Mouse (Mus musculus) retina, postnatal 1 day (tissue): ENCODE measurements around the gene Rrad.
A peak's percentile ranks its signal among the peaks of the same experiment; 100 is the strongest.

Experiments
- DNase-seq: peaks from one replicate; pipeline ENCODE4 v3.0.0-alpha.2; 2012

The Rrad gene

DNA sequence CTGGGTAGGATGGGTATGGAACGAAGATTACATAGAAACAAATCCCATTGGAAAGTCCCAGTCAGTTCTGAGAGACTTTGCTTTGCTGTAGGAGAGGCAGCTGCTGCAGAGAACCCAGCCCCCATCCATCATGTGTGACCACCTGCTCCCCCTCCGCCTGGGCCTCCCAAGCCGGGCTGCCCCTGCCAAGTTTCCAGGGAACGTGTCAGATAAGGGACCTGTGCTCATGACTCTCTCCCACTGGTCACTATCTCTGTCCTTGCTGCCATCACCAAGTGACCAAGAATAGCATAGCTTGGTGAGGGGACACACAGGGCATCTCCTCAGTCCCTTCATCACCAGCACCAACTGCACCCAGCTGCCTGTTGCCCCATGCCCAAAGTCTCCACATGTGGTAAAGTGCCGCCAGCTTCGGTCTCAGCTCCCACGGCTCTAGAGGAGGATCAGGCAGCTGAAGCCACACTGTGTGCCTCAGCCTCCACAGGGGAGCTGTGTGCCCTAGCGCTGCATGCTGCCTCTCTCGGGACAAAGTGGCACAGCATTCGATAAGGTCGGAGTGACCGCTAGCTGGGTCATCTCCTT is 20.9 kb downstream of the Rrad start:
- DNase-seq = no peak

DNA sequence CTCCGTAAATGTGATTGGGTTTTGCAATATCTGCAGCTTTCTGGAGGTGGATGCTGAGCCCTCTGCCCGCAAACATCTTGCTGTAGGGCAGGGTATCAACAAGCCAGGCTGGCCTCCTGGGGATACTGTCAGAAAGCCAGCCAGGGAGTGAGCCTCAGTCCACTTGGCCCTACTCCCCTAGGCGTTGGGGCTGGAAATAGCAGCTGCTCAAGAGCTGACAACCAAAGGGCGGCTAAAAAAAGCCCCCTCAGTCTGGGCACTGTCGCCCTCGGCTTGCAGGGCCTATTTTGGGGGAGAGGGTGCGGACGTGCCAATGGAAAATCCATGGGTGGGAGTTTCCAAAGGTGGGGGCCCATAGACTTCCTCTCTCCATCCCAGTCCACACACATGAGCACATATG is 21.9 kb downstream of the Rrad start:
- no peak for DNase-seq

- DNase-seq = no peak
These were observed 23.2 kb downstream of the Rrad start for GRCm38 (mm10) chr8:104607944-104608343.

GRCm38 (mm10) chr8:104606329-104606728 is 24.8 kb downstream of the Rrad start:
- no peak for DNase-seq

DNA sequence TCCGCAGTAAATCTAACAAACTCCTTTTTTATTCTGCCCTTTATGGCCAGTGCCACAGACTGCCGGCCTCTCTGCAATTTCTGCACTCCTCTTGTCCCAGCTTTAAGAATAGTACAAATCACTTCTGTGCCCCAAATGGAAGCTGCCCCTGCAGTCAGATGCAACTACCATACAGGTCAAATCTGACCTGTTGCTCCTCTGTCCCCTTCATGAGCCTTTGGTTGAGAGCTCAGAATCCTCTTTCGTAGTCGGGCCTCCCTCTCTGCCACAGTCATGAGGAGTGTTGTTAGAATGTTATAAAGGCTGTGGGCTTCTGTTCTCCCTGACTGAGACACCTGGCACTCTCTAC is 27.9 kb downstream of the Rrad start:
- no peak for DNase-seq

DNA sequence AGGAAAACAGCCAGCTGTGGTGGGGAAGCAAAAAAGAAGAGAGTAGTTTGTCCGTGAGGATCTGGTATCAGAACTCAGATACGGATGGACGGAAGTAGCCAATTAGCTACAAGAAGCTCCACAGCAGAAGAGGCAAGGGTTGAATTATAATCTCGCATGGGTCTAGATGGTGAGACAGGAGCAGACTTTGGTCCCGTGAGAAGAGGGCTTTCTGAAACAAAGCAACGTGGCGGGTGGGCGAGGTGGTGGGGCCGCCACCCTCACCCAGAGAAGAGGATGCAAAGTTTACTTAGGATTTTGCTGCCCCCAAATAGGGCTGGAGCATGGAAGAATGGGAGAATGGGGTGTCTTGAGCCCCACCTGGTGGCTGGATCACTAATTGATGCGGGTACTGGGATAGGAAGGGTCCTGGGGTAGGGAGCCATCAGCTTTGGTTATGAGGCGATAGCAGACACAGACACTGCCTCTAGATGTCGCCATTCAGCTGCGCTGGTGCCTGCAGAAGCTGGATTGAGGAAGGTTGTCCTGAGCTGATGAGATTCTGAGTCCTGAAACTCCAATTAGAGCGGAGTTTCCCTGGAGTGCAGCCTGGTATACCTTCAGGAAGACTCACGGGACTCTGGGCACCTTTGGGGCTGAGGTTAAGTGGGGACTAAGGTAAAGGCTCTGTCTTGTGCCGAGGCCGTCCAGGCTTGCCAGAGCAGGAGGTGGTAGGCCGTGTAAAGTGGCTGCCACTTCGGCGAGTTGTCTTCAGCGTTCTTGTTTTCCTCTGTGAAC is 28.5 kb downstream of the Rrad start:
- peak; percentile 94 for DNase-seq

GRCm38 (mm10) chr8:104601941-104602371 is 29.2 kb downstream of the Rrad start:
- peak; percentile 54 for DNase-seq

DNA sequence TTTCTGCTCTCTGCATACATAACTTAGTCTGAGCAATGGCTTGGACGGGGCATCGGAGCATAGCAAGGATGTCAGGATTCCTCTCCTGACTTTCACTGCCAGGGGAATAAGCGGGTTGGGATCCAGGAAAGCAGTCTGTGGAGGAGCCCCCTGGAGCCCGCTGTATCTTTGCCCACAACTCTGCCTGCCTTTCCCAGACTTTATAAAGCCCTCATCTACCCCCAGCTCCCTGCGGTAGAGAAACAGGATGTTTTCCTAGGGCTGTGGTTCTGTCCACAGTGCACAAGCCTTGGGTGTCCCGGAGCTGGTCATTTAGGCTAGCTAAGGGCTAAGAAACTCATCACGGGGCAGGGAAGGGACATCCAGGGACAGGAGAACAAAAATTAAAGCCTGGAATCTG is 29.7 kb downstream of the Rrad start:
- DNase-seq = no peak

- DNase-seq = no peak
These were observed 32.6 kb downstream of the Rrad start for GRCm38 (mm10) chr8:104598496-104598895.

- no peak for DNase-seq
These were observed 33.5 kb downstream of the Rrad start for GRCm38 (mm10) chr8:104597656-104598055.

GRCm38 (mm10) chr8:104595773-104596536 is 35.2 kb downstream of the Rrad start:
- no peak for DNase-seq

DNA sequence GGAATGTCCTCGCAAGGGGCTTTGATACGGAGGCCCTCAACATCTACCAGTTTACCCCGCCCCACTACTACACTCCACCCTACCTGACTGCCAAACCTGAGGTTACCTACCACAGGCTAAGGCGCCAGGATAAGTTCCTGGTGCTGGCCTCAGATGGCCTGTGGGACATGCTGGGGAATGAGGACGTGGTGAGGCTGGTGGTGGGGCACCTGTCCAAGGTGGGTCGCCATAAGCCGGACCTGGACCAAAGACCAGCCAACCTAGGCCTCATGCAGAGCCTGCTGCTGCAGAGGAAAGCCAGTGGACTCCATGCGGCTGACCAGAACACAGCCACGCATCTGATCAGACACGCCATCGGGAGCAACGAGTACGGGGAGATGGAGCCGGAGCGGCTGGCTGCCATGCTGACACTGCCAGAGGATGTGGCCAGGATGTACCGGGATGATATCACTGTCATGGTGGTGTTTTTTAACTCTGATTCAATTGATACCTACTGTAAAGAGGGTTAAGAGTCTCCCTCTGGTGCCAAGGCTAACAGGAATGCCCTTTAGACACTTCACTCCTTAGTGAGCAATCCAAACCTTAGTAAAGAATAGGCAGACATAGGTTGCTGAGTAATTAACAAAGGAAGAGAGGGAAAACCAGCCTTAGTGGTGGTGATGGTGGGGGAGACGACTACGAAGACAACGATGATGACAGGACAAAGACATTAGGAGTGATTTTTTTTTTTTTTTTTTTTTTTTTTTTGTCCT is 36.3 kb downstream of the Rrad start:
- DNase-seq = no peak

DNA sequence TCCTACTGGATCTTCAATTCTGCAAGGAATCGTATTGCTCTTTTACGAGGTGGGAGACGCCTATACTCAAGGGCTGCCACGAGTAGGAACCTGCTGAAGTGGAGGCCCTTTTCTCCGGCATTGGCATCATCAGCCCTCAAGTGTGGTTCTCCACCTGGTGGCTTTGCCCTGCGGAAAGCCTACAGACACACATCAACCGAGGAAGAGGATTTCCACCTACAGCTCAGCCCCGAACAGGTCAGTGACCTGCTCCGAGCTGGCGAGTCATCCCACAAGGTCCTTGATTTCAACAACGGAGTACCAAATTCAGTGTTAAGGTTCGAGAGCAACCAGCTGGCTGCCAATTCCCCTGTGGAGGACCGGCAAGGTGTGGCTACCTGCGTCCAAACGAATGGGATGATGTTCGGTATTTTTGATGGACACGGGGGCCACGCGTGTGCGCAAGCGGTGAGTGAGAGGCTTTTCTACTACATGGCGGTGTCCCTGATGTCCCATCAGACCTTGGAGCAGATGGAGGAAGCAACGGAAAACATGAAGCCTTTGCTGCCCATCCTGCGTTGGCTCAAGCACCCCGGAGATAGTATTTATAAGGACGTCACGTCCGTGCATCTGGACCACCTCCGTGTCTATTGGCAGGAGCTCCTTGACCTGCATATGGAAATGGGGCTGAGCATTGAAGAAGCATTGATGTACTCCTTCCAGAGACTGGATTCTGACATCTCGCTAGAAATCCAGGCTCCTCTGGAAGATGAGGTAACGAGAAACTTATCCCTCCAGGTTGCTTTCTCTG is 37.4 kb downstream of the Rrad start:
- no peak for DNase-seq

GRCm38 (mm10) chr8:104592566-104592965 is 38.6 kb downstream of the Rrad start:
- DNase-seq = no peak

DNA sequence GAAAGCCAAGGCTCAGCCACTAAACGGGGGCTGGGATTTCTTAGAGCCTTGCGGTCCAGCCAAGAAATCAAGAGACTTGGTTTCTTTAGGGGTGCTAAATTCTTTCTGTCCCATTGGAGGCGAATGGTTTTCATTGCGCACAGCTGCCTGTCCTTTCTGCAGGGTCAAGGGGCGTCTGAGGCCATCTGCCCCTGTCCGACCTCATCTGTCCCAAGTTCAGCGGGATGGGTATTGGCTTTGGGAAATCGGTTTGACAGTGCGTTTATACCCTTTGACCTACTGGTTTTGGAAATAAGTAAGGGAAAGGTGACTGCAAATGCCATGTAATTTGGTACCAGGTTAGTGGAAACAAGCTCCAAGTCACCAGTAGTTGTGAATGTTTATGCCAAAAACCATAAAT is 39.3 kb downstream of the Rrad start:
- no peak for DNase-seq

- DNase-seq = peak; percentile 97
These were observed 39.8 kb downstream of the Rrad start, which contains the start of gene Pdp2 for GRCm38 (mm10) chr8:104591133-104591834. Pdp2 (plus strand) TSS chr8:104591451.

DNA sequence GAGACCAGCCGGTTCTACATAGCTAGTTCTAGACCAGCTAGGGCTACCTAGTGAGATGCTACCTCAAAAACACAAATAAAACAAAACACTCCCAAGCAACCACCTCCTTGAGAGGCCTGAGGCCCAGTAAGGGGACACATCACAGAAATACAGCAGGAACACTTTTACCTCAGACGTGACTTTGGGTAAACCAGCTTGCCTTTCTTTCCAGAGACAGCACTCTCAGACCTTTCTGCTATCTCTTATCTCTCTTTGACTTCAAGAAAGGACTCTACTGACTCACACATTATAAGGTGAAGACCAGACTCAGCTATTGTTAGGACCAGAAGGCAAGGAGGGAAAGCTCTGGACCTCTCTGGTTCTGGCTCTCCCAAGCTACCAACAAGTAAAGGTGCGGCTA is 40.8 kb downstream of the Rrad start:
- no peak for DNase-seq

DNA sequence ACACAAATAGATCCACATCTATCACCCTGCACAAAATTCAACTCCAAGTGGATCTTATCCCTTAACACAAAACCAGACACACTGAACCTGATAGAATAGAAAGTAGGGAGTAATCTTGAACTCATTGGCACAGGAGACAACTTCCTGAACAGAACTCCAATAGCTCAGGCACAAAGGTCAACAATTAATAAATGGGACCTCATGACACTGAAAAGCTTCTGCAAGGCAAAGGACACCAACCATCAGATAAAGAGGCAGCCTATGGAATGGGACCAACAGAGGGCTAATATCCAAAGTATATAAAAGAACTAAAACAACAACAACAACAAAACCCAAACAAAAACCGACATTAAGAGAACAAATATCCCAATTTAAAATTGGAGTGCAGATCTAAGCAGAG is 46.6 kb downstream of the Rrad start:
- DNase-seq = no peak
